Mouse (Mus musculus) urinary bladder, postnatal 4 days (tissue): Measurements from ENCODE around the gene Bphl.
"Not testable (repeated sequence)": the region's sequence is repeated elsewhere in the genome, so short reads cannot be mapped to it uniquely, and the experiment has no call there.

Experiments
- DNase-seq, 2 experiments: peaks; one replicate each; pipeline ENCODE4 v3.0.0; 2021 to 2022; ENCODE audit warnings: low spot score in 2 of 2

Gene Bphl

GRCm38 (mm10) chr13:34051692-34052091 is 14.3 kb downstream of the Bphl start:
- no peak for DNase-seq

- no peak for DNase-seq
Observed at GRCm38 (mm10) chr13:34053673-34054282, 16.4 kb downstream of the Bphl start.

- no peak for DNase-seq
Observed at GRCm38 (mm10) chr13:34054391-34054790, 17.0 kb downstream of the Bphl start.

- no peak for DNase-seq
Observed at GRCm38 (mm10) chr13:34054983-34055382, 17.6 kb downstream of the Bphl start.

- no peak for DNase-seq
Observed at GRCm38 (mm10) chr13:34057252-34057651, 19.9 kb downstream of the Bphl start.

- DNase-seq, result no peak
Observed at GRCm38 (mm10) chr13:34060061-34060460, 22.7 kb downstream of the Bphl start.

- no peak for DNase-seq
Observed at GRCm38 (mm10) chr13:34062466-34062865, 25.1 kb downstream of the Bphl start.

- DNase-seq, result no peak
Observed at GRCm38 (mm10) chr13:34066351-34066750, 29.0 kb downstream of the Bphl start.

GRCm38 (mm10) chr13:34070296-34070695 is 32.9 kb downstream of the Bphl start:
- DNase-seq, result no peak

GRCm38 (mm10) chr13:34071836-34072235 is 34.4 kb downstream of the Bphl start:
- no peak for DNase-seq

GRCm38 (mm10) chr13:34072847-34073246 is 35.5 kb downstream of the Bphl start:
- DNase-seq, result no peak

- DNase-seq, result not testable (repeated sequence)
Observed at GRCm38 (mm10) chr13:34074441-34074840, 37.0 kb downstream of the Bphl start.

- not testable (repeated sequence) for DNase-seq
Observed at GRCm38 (mm10) chr13:34075893-34076292, 38.5 kb downstream of the Bphl start.

- no peak for DNase-seq
Observed at GRCm38 (mm10) chr13:34076561-34077491, 39.4 kb downstream of the Bphl start.

GRCm38 (mm10) chr13:34077492-34078271 is 40.3 kb downstream of the Bphl start, which contains the start of gene Tubb2a:
TSS of gene Tubb2a (minus strand) at chr13:34078007.
- peak; percentile 93 to 96 for DNase-seq

GRCm38 (mm10) chr13:34078500-34079280 is 41.3 kb downstream of the Bphl start:
- no peak for DNase-seq

- no peak for DNase-seq
Observed at GRCm38 (mm10) chr13:34079801-34080200, 42.4 kb downstream of the Bphl start.

- DNase-seq, result no peak
Observed at GRCm38 (mm10) chr13:34081926-34082325, 44.5 kb downstream of the Bphl start.

- DNase-seq, result no peak
Observed at GRCm38 (mm10) chr13:34084026-34084750, 46.8 kb downstream of the Bphl start.

GRCm38 (mm10) chr13:34087052-34087812 is 49.8 kb downstream of the Bphl start:
- DNase-seq, result no peak
